Comparison of ENCODE assay signal across 16 mouse cellular contexts in genomic region chr2:131296746-131297261, GRCm38 (mm10).
"Had no signal": no experiment of that assay in that cellular context is flagged by ENCODE, and none has a peak within 500 bp of the region (broad histone marks: within the 10 kb centered on the region; RNA-seq: fewer than 3 reads in every experiment).

No protein-coding gene starts in this region.

- H3K27me3 ChIP-seq: intestine, embryonic 15.5 days; liver, embryonic 12.5 days; neural tube, embryonic 15.5 days had no signal

- H3K4me3 ChIP-seq: intestine, embryonic 15.5 days; limb, embryonic 10.5 days; liver, embryonic 12.5 days; midbrain, embryonic 10.5 days; myocyte; neural tube, embryonic 15.5 days had no signal

- H3K4me1 ChIP-seq: intestine, embryonic 15.5 days; limb, embryonic 10.5 days; liver, embryonic 12.5 days; neural tube, embryonic 15.5 days had no signal

- H3K9ac ChIP-seq: intestine, embryonic 15.5 days; liver, embryonic 12.5 days; lung, embryonic 14.5 days; neural tube, embryonic 15.5 days had no signal

- H3K9me3 ChIP-seq: intestine, embryonic 15.5 days; limb, embryonic 10.5 days; liver, embryonic 12.5 days; midbrain, embryonic 10.5 days; neural tube, embryonic 15.5 days had no signal

- H3K27ac ChIP-seq: intestine, embryonic 15.5 days; limb, embryonic 10.5 days; liver, embryonic 12.5 days; midbrain, embryonic 10.5 days; neural tube, embryonic 15.5 days had no signal

- H3K4me2 ChIP-seq: intestine, embryonic 15.5 days; liver, embryonic 12.5 days; lung, embryonic 14.5 days; neural tube, embryonic 15.5 days had no signal

- ATAC-seq: intestine, embryonic 15.5 days; liver, embryonic 12.5 days had no signal

- DNase-seq: kidney, adult 18-20 months; kidney, postnatal 10 days; lung, embryonic 14.5 days; lung, postnatal 10 days; lung, postnatal 4 days; right cerebral cortex, adult 18-20 months; right cerebral cortex, postnatal 4 days; spleen, adult 18-20 months; thymus, adult 18-20 months; thymus, postnatal 14 days had no signal
